Mouse (Mus musculus) heart, embryonic 13.5 days (tissue): Measurements from ENCODE around the gene Usp44. TPM values are rescaled to one million over a fixed set of nuclear protein-coding genes. Genes with fewer than 3 reads are reported as not detected.

Experiments
- ATAC-seq: fragments of 200-750 bp; cut with Nextera tagmentation; 2 replicates; pipeline ENCODE4 v1.8.0; 2017; ENCODE audit warnings: moderate TSS enrichment; ENCODE audit not compliant: insufficient number of reproducible peaks, low FRiP score, low TSS enrichment; ENCODE audit errors: extremely low read depth
- H3K27ac ChIP-seq: fragments of 300-500 bp; sonication (generic); replicated peaks from 2 replicates; pipeline ENCODE4 v1.5.1; 2015; ENCODE audit warnings: moderate library complexity, mild to moderate bottlenecking, inconsistent platforms
- H3K27me3 ChIP-seq: fragments of 300-500 bp; sonication (generic); replicated peaks from 2 replicates; pipeline ENCODE4 v1.6.1; 2015; ENCODE audit warnings: mild to moderate bottlenecking, inconsistent platforms
- H3K36me3 ChIP-seq: fragments of 300-500 bp; sonication (generic); 2 replicates; pipeline ENCODE4 v1.6.1; 2015; ENCODE audit warnings: mild to moderate bottlenecking, inconsistent platforms
- H3K4me1 ChIP-seq: fragments of 300-500 bp; sonication (generic); 2 replicates; pipeline ENCODE4 v1.6.1; 2015; ENCODE audit warnings: inconsistent platforms
- H3K4me2 ChIP-seq: fragments of 300-500 bp; sonication (generic); 2 replicates; pipeline ENCODE4 v1.6.1; 2015; ENCODE audit warnings: inconsistent platforms, mild to moderate bottlenecking, moderate library complexity
- H3K4me3 ChIP-seq: fragments of 300-500 bp; sonication (generic); 2 replicates; pipeline ENCODE4 v1.5.1; 2015; ENCODE audit warnings: moderate library complexity, mild to moderate bottlenecking, inconsistent platforms
- H3K9ac ChIP-seq: fragments of 300-500 bp; sonication (generic); 2 replicates; pipeline ENCODE4 v1.6.1; 2015; ENCODE audit warnings: inconsistent platforms, mild to moderate bottlenecking, moderate library complexity
- H3K9me3 ChIP-seq: fragments of 300-500 bp; sonication (generic); 2 replicates; pipeline ENCODE4 v1.6.1; 2016; ENCODE audit warnings: inconsistent platforms
- WGBS: fragments of 180-500 bp; shearing (Covaris S2); methylation state at CpG from one replicate; pipeline ENCODE4 v1.1.7; 2015; ENCODE audit warnings: mixed read lengths; 5-methylcytosine and 5-hydroxymethylcytosine counted together
- polyA plus RNA-seq: library from polyadenylated mRNA; unstranded; fragments of >200 nt; fragmentation: Nextera tagmentation; extraction: Ambion mirVana; gene quantifications from 2 replicates; pipeline ENCODE4 v1.2.1, GENCODE M21; 2015

Gene Usp44
- polyA plus RNA-seq, 1 experiment from 2014 or later: 0.31 TPM

DNA sequence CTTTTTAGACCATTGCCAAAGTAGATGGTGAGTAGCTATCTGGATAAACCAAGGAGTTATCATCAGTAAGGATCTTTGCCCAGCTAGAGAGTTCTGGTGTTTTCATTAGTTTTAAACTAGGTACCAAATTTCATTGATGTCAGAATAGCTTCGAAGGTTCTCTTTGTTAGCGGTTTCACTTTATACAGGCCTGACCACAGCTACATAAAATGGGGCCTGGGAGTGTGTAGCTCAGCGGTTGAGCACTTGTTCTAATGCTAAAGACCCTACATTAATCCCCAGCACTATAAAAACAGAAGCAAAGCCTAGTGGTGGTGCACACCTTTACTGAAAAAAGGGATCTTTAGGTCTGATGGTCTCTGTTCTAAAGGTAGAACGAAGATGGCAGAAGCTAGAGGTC, 59.2 kb downstream of the Usp44 start:
- 65% methylated on average over 4 of the region's 4 CpGs for WGBS
- ATAC-seq: no peak
- Histone ChIP-seq H3K9ac (peak overlapping the region; percentile 98; the same call in 1 of the 2 replicates), H3K4me2 (peak overlapping the region; percentile 86), H3K4me3 (peak overlapping the region; percentile 93; the same call in 1 of the 2 replicates), H3K4me1 (peaks cover 12% of the 10 kb centered on the region), H3K27me3 (no peaks in the 10 kb centered on the region), H3K36me3 (peaks cover 15% of the 10 kb centered on the region), H3K27ac (no peak overlapping the region; the same call in 1 of the 2 replicates), H3K9me3 (no peaks in the 10 kb centered on the region)

DNA sequence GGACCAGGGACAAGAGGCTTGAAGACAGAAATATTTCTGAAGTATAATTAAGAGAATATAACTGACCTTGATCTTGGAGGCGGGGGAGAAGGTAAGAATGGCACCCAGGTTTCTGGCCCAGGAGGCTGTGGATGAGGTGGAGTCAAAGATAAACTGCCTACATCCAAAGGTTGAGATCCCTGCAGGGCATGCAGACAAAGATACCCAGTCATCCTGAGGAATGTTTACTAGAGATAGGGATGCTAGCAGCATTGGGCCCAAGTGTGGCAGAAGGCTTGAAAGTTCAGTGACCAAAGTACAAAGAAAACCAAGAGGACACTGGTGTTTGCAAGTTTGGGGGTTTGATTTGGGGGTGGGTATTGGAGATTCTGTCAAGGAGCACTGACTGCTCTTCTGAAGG, 59.7 kb downstream of the Usp44 start:
- ATAC-seq: no peak
- peaks cover 12% of the 10 kb centered on the region for H3K4me1 ChIP-seq
- H3K9me3 ChIP-seq: no peaks in the 10 kb centered on the region
- H3K9ac ChIP-seq: no peak overlapping the region
- H3K4me3 ChIP-seq: peak overlapping the region; percentile 93; the same call in 1 of the 2 replicates
- no peak overlapping the region; the same call in 1 of the 2 replicates for H3K27ac ChIP-seq
- 77% methylated on average over 1 of the region's 1 CpGs for WGBS
- H3K27me3 ChIP-seq: no peaks in the 10 kb centered on the region
- H3K4me2 ChIP-seq: peak overlapping the region; percentile 86
- peaks cover 11% of the 10 kb centered on the region for H3K36me3 ChIP-seq

DNA sequence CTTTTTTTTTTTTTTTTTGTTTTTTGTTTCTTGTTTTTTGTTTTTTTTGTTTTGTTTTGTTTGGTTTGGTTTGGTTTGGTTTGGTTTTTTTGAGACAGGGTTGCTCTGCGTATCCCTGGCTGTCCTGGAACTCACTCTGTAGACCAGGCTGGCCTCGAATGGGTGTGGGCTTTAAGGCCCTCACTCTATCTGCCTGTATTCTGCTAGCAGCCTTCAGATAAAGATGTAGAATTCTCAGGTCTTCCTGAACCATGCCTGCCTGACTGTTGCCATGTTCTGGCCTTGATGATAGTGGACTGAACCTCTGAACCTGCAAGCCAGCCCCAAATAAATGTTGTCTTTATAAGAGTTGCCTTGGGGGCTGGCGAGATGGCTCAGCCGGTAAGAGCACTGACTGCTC, 61.2 kb downstream of the Usp44 start:
- Histone ChIP-seq H3K36me3 (no peaks in the 10 kb centered on the region), H3K9ac (no peak overlapping the region), H3K9me3 (no peaks in the 10 kb centered on the region), H3K27me3 (no peaks in the 10 kb centered on the region), H3K4me2 (no peak overlapping the region), H3K4me3 (no peak overlapping the region), H3K27ac (no peak overlapping the region), H3K4me1 (peaks cover 12% of the 10 kb centered on the region)
- no peak for ATAC-seq
- WGBS: 84% methylated on average over 4 of the region's 4 CpGs

DNA sequence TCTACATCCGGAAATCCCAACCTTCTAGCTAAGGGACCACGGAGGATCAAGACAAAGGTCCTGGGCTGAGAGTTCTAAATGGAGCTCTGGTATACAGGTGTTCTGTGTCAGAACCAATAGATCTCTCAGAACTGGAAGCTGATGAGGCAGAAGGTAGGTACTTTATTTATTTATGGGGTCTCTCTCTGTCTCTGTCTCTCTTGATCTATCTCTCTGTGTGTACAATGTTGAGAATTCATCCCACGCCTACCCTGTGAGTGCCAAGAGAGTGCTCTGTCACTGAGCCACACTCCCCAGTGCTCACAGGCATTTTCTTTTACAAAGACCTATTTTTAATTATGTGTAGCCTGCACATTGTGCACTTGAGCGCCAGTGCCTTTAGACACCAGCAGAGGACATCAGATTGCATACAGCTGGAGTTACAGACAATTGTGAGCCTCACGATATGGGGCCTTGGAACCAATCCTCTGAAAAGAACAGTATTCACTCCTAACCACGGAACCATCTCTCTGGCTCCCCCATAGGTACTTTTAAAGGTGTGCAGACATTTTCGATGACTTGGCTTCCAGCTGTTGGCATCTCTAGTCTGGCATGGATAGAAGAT, 65.8 kb downstream of the Usp44 start, which contains the start of gene Metap2:
Gene Metap2 (minus strand): TSS at position 51 of the 604 bp plus-strand sequence.
- 64% methylated on average over 7 of the region's 7 CpGs for WGBS
- no peak; the same call in 1 of the 2 replicates for ATAC-seq
- no peak within 1 kb of the TSS for H3K4me3 ChIP-seq
- H3K27me3 ChIP-seq: no peaks in the 10 kb centered on the region
- H3K36me3 ChIP-seq: no peaks in the 10 kb centered on the region
- no peaks in the 10 kb centered on the region for H3K9me3 ChIP-seq
- no peak within 1 kb of the TSS for H3K27ac ChIP-seq
- no peak within 1 kb of the TSS for H3K4me2 ChIP-seq
- no peaks in the 10 kb centered on the region for H3K4me1 ChIP-seq
- H3K9ac ChIP-seq: no peak within 1 kb of the TSS

DNA sequence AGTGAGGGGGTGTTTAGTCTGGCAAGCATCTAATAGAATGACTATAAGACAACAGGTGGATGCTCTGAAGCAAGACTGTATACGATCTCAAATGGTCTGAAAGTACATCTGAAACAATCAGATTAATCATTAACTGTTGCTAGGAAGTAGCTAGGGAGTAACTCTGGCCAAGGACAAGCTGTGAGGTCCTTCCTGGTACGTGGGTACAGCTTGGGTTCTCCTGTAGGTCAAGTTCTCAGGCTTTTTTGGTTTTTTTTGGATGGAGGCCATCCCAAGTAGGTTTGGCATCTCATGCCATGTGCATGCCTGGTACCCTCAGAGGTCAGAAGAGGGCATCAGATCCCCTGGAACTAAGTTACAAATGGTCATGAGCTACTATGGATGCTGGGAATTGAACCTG, 67.9 kb downstream of the Usp44 start:
- Histone ChIP-seq H3K4me1 (no peaks in the 10 kb centered on the region), H3K36me3 (no peaks in the 10 kb centered on the region), H3K9me3 (no peaks in the 10 kb centered on the region), H3K4me2 (no peak overlapping the region), H3K4me3 (no peak overlapping the region), H3K9ac (no peak overlapping the region), H3K27me3 (no peaks in the 10 kb centered on the region), H3K27ac (no peak overlapping the region)
- 66% methylated on average over 2 of the region's 2 CpGs for WGBS
- no peak for ATAC-seq

DNA sequence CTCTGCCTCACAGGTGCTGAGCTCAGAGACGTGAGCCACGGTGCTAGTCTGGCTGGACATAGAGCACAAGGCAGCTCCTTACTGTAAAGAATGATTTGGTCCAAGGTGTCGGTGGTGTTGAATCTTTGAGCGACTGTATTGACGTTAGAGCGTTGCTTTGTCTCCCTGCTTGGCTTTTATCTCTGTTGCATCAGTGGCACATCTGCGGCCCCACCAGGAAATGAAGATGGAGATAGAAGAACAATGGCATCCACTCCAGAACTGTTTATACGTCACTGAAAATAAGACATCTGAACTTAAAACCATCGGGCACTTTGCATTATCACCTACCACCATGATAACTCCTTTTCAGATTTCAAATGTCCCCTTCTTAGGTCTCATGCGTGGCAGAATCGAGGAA, 68.6 kb downstream of the Usp44 start:
- no peaks in the 10 kb centered on the region for H3K4me1 ChIP-seq
- ATAC-seq: no peak
- 66% methylated on average over 11 of the region's 11 CpGs for WGBS
- H3K36me3 ChIP-seq: no peaks in the 10 kb centered on the region
- no peak overlapping the region for H3K27ac ChIP-seq
- H3K9ac ChIP-seq: no peak overlapping the region
- H3K9me3 ChIP-seq: no peaks in the 10 kb centered on the region
- no peak overlapping the region for H3K4me3 ChIP-seq
- H3K27me3 ChIP-seq: no peaks in the 10 kb centered on the region
- H3K4me2 ChIP-seq: no peak overlapping the region

DNA sequence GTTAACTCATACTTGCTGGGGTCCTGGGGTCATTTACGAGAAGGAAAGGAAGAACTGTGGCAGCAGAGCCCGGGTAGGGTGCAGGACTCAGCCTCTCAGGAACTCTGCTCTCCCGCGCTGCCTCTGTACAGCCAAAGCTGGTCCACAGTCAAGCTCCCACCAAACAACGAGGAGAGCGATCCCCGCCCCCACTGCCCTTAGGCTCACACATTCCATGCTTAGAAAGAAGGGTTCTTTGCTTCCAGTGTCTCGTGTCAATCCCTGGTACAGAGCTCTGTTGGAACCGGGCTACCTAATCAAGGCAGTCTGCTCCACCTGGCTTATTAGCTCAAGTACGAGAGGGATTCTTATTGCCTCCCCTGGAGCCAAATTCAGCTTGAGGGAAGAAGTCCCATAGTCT, 76.0 kb downstream of the Usp44 start:
- WGBS: 55% methylated on average over 10 of the region's 10 CpGs
- ATAC-seq: no peak
- H3K4me3 ChIP-seq: no peak overlapping the region
- no peaks in the 10 kb centered on the region for H3K27me3 ChIP-seq
- H3K9ac ChIP-seq: no peak overlapping the region
- H3K4me2 ChIP-seq: no peak overlapping the region
- no peaks in the 10 kb centered on the region for H3K9me3 ChIP-seq
- H3K4me1 ChIP-seq: no peaks in the 10 kb centered on the region
- H3K36me3 ChIP-seq: no peaks in the 10 kb centered on the region
- no peak overlapping the region for H3K27ac ChIP-seq

Other genes starting within 250 kb of the Usp44 start
- gene Snrpf, start 241.8 kb upstream of the Usp44 start, polyA plus RNA-seq: 70.7 and 82.9 TPM in 2 replicates
- gene Ntn4, start 190.9 kb upstream of the Usp44 start, polyA plus RNA-seq: 0.82 and 1.3 TPM in 2 replicates
- gene Metap2, start 65.5 kb downstream of the Usp44 start, polyA plus RNA-seq: 141 and 148 TPM in 2 replicates
- 21.2 and 23.2 TPM in 2 replicates for gene Vezt, start 204.3 kb downstream of the Usp44 start, polyA plus RNA-seq
- 2.1 and 2.2 TPM in 2 replicates for gene Fgd6, start 204.4 kb downstream of the Usp44 start, polyA plus RNA-seq